Mouse (Mus musculus): ENCODE measurements at regions not wholly inside any gene's neighbourhood (a gene's known extent, or its start where the extent isn't known, plus 50 kb on each side); places are given as distances from the start of the nearest gene placed in this dataset.
A peak's percentile ranks its signal among the peaks of the same experiment; 100 is the strongest.

DNA sequence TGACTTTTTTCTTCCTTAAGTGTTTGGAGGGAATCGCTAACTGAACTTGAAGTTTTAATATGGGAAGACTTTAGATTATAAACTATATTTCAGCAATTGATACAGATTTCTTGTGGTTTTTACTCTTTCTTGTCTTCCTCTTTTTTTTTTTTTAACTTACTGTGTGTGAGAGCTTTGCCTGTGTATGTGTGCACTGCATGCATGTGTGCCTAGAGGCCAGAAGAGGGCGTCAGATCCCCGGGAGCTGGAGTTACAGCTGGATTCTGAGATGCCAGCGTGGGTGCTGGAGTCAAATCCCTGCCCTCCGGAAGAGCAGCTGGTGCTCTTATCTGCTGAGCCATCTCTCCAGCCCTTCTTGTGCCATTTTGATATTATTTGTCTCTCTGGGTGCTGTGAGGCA, 129.6 kb downstream of the Trim33 start:
- WGBS = 91% methylated on average over 5 of the region's 5 CpGs
- ATAC-seq (ENCODE audit: low FRiP score) = no peak
- Histone ChIP-seq H3K9ac (replicated peaks) (no peak overlapping the region), H3K4me1 (no peaks in the 10 kb centered on the region), H3K27me3 (replicated peaks) (no peaks in the 10 kb centered on the region), H3K4me3 (replicated peaks) (no peak overlapping the region), H3K9me3 (replicated peaks) (no peaks in the 10 kb centered on the region), H3K4me2 (no peak overlapping the region), H3K27ac (replicated peaks) (no peak overlapping the region), H3K36me3 (no peaks in the 10 kb centered on the region)

DNA sequence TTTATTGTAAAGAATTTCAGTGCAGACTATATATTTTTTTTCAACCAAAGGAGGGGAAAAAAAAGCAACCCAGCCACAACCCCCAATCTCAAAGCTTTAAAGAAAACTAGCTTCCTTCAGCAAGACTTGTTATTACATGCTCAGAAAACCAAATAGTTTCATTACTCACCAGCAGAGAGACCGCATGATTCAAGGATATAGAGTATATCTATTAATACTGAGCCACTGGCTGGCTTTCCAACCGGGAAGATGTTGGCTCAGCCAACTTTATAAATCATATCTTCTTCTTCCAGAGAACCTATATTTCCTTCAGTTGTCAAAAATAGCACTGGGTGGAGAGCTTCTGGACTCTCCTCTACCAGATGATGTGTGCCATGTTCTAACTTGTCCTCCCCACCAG, 133.2 kb downstream of the Trim33 start:
- Histone ChIP-seq H3K9me3 (replicated peaks) (no peaks in the 10 kb centered on the region), H3K4me2 (no peak overlapping the region), H3K9ac (replicated peaks) (no peak overlapping the region), H3K27me3 (replicated peaks) (no peaks in the 10 kb centered on the region), H3K36me3 (no peaks in the 10 kb centered on the region), H3K27ac (replicated peaks) (no peak overlapping the region), H3K4me1 (no peaks in the 10 kb centered on the region), H3K4me3 (replicated peaks) (no peak overlapping the region)
- no peak for ATAC-seq (ENCODE audit: low FRiP score)
- 78% methylated on average over 2 of the region's 2 CpGs for WGBS

DNA sequence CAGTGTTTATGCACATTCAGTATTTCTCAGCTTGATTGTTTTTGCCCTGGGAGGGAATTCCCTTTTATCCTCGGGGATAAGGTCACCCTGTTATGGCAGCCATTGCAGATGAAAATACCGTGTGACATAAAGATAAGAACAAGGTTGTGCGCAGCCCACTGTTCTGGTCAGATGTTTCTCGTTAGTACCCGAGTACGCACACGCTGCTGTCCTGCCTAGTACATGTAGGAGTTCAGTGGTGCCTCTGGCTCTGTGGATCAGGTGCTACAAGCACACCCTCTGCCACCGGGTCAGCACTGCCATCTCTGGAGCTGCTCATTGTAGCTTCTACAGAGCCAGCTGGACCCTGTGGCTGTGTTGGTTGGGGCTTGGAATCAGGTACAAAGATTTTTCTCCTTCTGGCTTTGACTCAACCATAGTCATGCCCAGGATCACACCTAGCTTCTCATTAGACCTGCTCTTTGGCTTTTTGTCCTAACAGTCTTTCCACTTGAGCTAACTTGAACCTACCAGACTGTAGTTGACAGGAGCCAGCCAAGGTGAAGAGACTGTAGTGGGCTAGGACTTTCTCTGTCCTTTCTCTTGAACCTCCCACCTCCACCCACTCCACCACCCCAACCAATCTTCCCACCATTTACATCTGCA, 136.1 kb downstream of the Trim33 start:
- Histone ChIP-seq H3K4me2 (no peak overlapping the region), H3K4me1 (peaks cover 9% of the 10 kb centered on the region), H3K36me3 (no peaks in the 10 kb centered on the region), H3K9ac (replicated peaks) (no peak overlapping the region), H3K4me3 (replicated peaks) (no peak overlapping the region), H3K27me3 (replicated peaks) (no peaks in the 10 kb centered on the region), H3K27ac (replicated peaks) (no peak overlapping the region), H3K9me3 (replicated peaks) (no peaks in the 10 kb centered on the region)
- 86% methylated on average over 8 of the region's 8 CpGs for WGBS
- no peak for ATAC-seq (ENCODE audit: low FRiP score)

GRCm38 (mm10) chr3:103416296-103416695, 137.2 kb downstream of the Trim33 start:
- WGBS = 42% methylated on average over 2 of the region's 2 CpGs

GRCm38 (mm10) chr3:103417781-103418180, 138.7 kb downstream of the Trim33 start:
- H3K9me3 ChIP-seq (replicated peaks) = no peaks in the 10 kb centered on the region
- no peak overlapping the region for H3K9ac ChIP-seq (replicated peaks)
- 96% methylated on average over 4 of the region's 4 CpGs for WGBS
- H3K27ac ChIP-seq (replicated peaks) = no peak overlapping the region
- H3K36me3 ChIP-seq = no peaks in the 10 kb centered on the region
- H3K4me2 ChIP-seq = no peak overlapping the region
- no peak overlapping the region for H3K4me3 ChIP-seq (replicated peaks)
- peaks cover 25% of the 10 kb centered on the region for H3K4me1 ChIP-seq
- ATAC-seq (ENCODE audit: low FRiP score) = no peak
- no peaks in the 10 kb centered on the region for H3K27me3 ChIP-seq (replicated peaks)

More at GRCm38 (mm10) chr3:103416296-103416695, 137.2 kb downstream of the Trim33 start:
- Histone ChIP-seq H3K9me3 (replicated peaks) (no peaks in the 10 kb centered on the region), H3K27ac (replicated peaks) (no peak overlapping the region), H3K27me3 (replicated peaks) (no peaks in the 10 kb centered on the region), H3K36me3 (no peaks in the 10 kb centered on the region), H3K4me2 (no peak overlapping the region), H3K4me3 (replicated peaks) (no peak overlapping the region), H3K4me1 (peaks cover 20% of the 10 kb centered on the region), H3K9ac (replicated peaks) (no peak overlapping the region)
- ATAC-seq (ENCODE audit: low FRiP score) = no peak

DNA sequence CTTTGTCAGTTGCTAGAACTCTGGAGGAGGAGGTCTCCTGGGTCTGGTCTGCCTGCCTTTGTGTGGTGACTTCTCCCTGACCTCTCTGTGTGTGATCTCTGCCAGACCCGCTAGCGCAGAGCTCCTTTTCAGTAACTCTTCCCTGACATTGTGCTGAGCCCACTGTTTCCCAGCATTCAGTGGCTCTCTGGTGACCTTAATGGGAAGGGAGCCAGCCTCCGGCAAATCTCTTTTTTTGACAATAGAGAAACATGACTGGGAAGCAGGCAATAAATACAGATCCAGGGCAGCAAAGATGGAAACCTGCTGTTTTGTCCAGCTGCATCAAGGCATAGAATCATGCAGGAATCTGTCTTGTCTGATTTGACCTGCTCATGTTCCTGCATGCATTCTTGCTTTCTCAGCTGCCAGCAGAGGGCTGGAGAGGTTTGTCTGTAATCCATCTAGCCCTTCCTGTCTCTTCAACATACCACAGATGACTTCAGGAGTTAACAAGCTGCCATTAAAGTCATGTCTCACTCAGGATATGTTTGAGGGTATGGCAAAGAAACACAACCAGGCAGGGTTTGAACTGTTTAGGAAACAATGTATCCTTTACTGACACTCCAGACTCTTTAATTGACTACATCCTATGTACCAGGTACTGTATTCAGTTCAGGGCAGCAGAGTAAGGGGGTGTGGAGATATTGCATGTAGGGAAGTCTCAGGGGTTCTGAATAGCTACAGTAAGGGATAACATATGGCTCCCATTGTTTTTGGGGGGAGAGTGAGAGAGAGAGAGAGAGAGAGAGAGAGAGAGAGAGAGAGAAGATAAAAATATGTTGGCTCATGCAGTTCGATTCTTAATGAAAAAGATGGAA, 140.9 kb downstream of the Trim33 start:
- Histone ChIP-seq H3K4me2 (no peak overlapping the region), H3K9ac (replicated peaks) (no peak overlapping the region), H3K36me3 (no peaks in the 10 kb centered on the region), H3K9me3 (replicated peaks) (no peaks in the 10 kb centered on the region), H3K27ac (replicated peaks) (peak overlapping the region; percentile 48), H3K4me3 (replicated peaks) (no peak overlapping the region), H3K4me1 (peaks cover 25% of the 10 kb centered on the region), H3K27me3 (replicated peaks) (no peaks in the 10 kb centered on the region)
- ATAC-seq (ENCODE audit: low FRiP score) = peak; percentile 71; the same call in 1 of the 2 replicates
- 13% methylated on average over 4 of the region's 4 CpGs for whole genome bisulfite sequencing

DNA sequence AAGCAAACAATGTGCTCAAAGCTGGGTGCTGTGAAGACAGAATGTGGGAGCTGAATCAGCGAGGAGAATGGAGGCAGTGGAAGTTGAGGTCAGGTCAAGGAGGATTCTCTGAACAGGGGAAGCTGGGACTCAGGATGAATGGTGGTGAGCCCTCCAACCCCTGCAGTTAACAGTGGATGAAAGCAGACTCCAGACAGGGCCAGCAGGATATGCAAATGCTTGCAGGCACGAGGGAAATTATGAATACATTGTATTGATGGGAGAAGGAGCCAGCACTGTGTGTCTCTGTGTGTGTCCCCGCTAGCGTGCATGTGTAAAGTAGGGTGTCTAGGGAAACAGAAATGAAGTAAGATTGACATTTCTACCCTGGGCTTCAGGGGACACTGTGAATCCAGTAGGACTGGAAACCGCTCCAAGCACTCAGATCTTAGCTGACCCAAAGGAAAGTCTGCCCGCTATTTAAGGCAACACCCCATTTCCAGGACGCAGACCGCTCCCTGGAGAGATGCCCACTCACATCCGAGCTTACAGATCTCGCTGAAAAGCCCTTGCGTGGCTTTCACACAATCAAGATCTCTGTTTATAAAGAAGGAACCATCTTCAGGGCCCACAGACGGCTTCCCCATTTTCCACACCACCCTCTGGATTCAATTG, 141.7 kb downstream of the Trim33 start:
- H3K9me3 ChIP-seq (replicated peaks) = no peaks in the 10 kb centered on the region
- H3K9ac ChIP-seq (replicated peaks) = no peak overlapping the region
- WGBS = 43% methylated on average over 12 of the region's 12 CpGs
- no peak overlapping the region for H3K4me3 ChIP-seq (replicated peaks)
- H3K36me3 ChIP-seq = no peaks in the 10 kb centered on the region
- no peaks in the 10 kb centered on the region for H3K27me3 ChIP-seq (replicated peaks)
- peak overlapping the region; percentile 48 for H3K27ac ChIP-seq (replicated peaks)
- peak; percentile 30; the same call in 1 of the 2 replicates for ATAC-seq (ENCODE audit: low FRiP score)
- no peak overlapping the region for H3K4me2 ChIP-seq
- H3K4me1 ChIP-seq = peaks cover 25% of the 10 kb centered on the region

DNA sequence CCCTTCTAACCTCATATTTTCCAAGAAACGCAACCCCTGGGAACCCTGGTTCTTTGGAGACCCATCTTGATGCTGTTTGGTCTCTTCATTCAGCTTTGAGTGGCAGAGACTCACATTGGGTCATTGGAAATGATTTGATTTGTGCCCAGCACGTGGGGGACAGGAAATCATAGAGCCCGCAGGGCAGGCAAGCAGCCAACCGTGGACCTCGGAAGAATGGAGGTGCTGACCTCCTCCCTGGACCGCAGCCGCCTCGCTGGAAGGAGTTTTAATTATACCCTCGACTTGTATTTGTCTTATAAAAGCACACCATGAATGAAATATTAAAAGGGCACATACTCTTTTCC, 142.2 kb downstream of the Trim33 start:
- H3K4me3 ChIP-seq (replicated peaks) = no peak overlapping the region
- 0 out of 2 replicates have a peak overlapping the region, but pooled peaks have one; percentile 48 for H3K27ac ChIP-seq (replicated peaks)
- WGBS = 34% methylated on average over 9 of the region's 9 CpGs
- H3K27me3 ChIP-seq (replicated peaks) = no peaks in the 10 kb centered on the region
- no peak overlapping the region for H3K4me2 ChIP-seq
- H3K9ac ChIP-seq (replicated peaks) = no peak overlapping the region
- H3K4me1 ChIP-seq = peaks cover 25% of the 10 kb centered on the region
- no peak for ATAC-seq (ENCODE audit: low FRiP score)
- no peaks in the 10 kb centered on the region for H3K9me3 ChIP-seq (replicated peaks)
- no peaks in the 10 kb centered on the region for H3K36me3 ChIP-seq

- Histone ChIP-seq H3K4me3 (replicated peaks) (no peak overlapping the region), H3K36me3 (no peaks in the 10 kb centered on the region), H3K9ac (replicated peaks) (no peak overlapping the region), H3K27me3 (replicated peaks) (no peaks in the 10 kb centered on the region), H3K4me1 (peaks cover 25% of the 10 kb centered on the region), H3K27ac (replicated peaks) (no peak overlapping the region), H3K9me3 (replicated peaks) (no peaks in the 10 kb centered on the region), H3K4me2 (no peak overlapping the region)
- WGBS = 68% methylated on average over 12 of the region's 12 CpGs
- ATAC-seq (ENCODE audit: low FRiP score) = no peak
Observed at GRCm38 (mm10) chr3:103422806-103423205, 143.7 kb downstream of the Trim33 start.

DNA sequence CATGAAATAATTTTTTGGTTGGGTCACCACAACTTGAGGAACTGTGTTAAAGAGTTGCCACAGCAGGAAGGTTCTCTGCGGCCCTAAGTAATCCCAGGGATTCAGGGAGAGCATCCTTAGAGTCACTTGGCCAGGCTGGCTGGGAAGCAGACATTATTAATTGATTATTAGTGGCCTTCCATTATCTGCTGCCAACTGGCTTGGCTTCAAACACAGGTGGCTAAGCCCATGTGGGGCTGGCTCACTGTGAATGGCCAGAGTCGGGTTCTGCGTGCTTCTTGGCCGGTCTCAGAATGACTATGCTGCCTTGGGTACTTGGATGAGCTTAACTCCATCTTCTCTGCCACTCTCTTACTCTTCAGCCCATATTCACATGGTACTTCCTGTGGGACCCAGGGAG, 144.2 kb downstream of the Trim33 start:
- H3K4me1 ChIP-seq = peaks cover 25% of the 10 kb centered on the region
- no peak overlapping the region for H3K27ac ChIP-seq (replicated peaks)
- 89% methylated on average over 4 of the region's 4 CpGs for WGBS
- H3K9ac ChIP-seq (replicated peaks) = no peak overlapping the region
- ATAC-seq (ENCODE audit: low FRiP score) = no peak
- no peak overlapping the region for H3K4me3 ChIP-seq (replicated peaks)
- no peaks in the 10 kb centered on the region for H3K36me3 ChIP-seq
- H3K27me3 ChIP-seq (replicated peaks) = no peaks in the 10 kb centered on the region
- no peaks in the 10 kb centered on the region for H3K9me3 ChIP-seq (replicated peaks)
- no peak overlapping the region for H3K4me2 ChIP-seq

- no peak overlapping the region for H3K27ac ChIP-seq (replicated peaks)
- H3K9me3 ChIP-seq (replicated peaks) = no peaks in the 10 kb centered on the region
- no peak overlapping the region for H3K4me3 ChIP-seq (replicated peaks)
- no peak overlapping the region for H3K9ac ChIP-seq (replicated peaks)
- no peak overlapping the region for H3K4me2 ChIP-seq
- 87% methylated on average over 19 of the region's 19 CpGs for WGBS
- H3K27me3 ChIP-seq (replicated peaks) = no peaks in the 10 kb centered on the region
- peaks cover 9% of the 10 kb centered on the region for H3K4me1 ChIP-seq
- no peak for ATAC-seq (ENCODE audit: low FRiP score)
- H3K36me3 ChIP-seq = no peaks in the 10 kb centered on the region
Observed at GRCm38 (mm10) chr3:103425812-103426430, 146.8 kb downstream of the Trim33 start.
